Mouse (Mus musculus): Measurements from ENCODE around the gene Pik3cg. TPM values are rescaled to one million over a fixed set of nuclear protein-coding genes. Genes with fewer than 3 reads are reported as not detected.

The Pik3cg gene
- polyA plus RNA-seq, 1 experiment from 2014 or later = 2.6 TPM

DNA sequence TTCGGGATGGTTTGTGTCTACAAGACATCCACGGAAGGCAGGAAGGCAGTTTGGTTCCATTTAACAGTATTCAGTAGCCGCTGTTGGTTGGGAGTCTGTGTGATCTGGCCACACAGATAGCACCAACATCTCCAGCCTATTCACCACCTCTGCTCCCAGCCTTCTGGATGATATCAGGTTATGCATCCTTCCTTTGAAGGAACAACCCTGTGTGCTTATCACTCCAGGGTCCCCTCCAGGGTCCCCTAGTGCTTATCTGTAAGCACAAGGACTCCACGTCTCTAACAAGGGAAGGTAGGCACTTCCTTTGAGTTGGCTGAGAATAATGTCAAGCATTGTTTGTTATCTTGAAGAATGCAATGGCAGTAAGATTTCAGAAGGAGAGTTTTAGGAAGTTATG is 65.3 kb downstream of the Pik3cg start:
- Histone ChIP-seq H3K9ac (ENCODE audit: low read depth, low read length) (no peak overlapping the region), H3K27ac (ENCODE audit: low read depth, low read length) (no peak overlapping the region), H3K4me2 (replicated peaks; ENCODE audit: low read depth, low read length) (no peak overlapping the region), H3K36me3 (ENCODE audit: control insufficient read depth, insufficient read depth, low read length) (no peaks in the 10 kb centered on the region), H3K27me3 (ENCODE audit: control insufficient read depth, insufficient read depth, low read length) (no peaks in the 10 kb centered on the region), H3K9me3 (ENCODE audit: control insufficient read depth, low read length) (no peaks in the 10 kb centered on the region), H3K4me1 (ENCODE audit: control insufficient read depth, insufficient read depth, low read length) (0 out of 2 replicates have a peak, but pooled peaks cover 2% of the 10 kb centered on the region), H3K4me3 (ENCODE audit: low read length) (no peak overlapping the region)
- WGBS = 70% methylated on average over 4 of the region's 4 CpGs
- no peak for ATAC-seq (ENCODE audit: low FRiP score, low TSS enrichment)

DNA sequence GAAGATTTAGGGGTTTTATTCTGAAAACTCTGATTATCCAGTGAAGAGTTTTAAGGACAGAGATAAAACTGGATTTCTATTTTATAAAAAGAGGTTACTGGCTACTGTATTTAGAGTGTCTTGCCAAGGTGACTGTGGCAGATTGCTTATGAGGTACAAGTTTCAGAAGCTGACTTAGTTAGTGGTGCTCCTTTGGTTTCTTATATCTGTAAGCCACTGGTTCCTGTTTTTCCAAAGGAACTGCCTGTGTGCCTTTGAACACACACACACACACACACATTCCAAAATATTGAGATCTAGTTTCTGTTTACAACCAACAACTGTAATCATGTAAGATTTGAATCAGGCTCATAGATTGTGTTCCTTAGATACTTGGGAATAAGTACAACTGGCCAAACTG is 66.7 kb downstream of the Pik3cg start:
- no peak overlapping the region for H3K9ac ChIP-seq (ENCODE audit: low read depth, low read length)
- no peak overlapping the region for H3K27ac ChIP-seq (ENCODE audit: low read depth, low read length)
- no peak overlapping the region for H3K4me2 ChIP-seq (replicated peaks; ENCODE audit: low read depth, low read length)
- no peak overlapping the region for H3K4me3 ChIP-seq (ENCODE audit: low read length)
- no peaks in the 10 kb centered on the region for H3K9me3 ChIP-seq (ENCODE audit: control insufficient read depth, low read length)
- H3K27me3 ChIP-seq (ENCODE audit: control insufficient read depth, insufficient read depth, low read length) = no peaks in the 10 kb centered on the region
- 0 out of 2 replicates have a peak, but pooled peaks cover 2% of the 10 kb centered on the region for H3K4me1 ChIP-seq (ENCODE audit: control insufficient read depth, insufficient read depth, low read length)
- no peaks in the 10 kb centered on the region for H3K36me3 ChIP-seq (ENCODE audit: control insufficient read depth, insufficient read depth, low read length)
- no peak for ATAC-seq (ENCODE audit: low FRiP score, low TSS enrichment)

DNA sequence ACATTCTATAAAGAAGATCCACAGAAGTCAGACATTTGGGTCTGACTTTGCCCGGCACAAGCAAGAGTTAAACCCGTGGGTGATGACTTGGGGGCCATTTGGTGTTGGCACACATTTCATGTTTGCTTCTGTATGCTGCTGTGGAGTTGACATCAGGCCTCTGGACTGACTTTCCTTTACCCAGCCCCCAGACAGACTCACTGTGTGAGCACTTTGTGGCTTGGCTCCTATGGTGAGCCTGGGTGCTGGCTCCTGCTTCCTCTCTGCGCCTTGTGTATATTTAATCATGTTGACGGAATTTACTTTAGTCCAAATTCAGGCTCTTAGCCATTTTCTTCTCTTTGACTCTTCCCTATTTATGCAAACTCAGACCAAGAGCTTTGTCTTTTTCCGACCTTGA is 69.6 kb downstream of the Pik3cg start:
- 78% methylated on average over 5 of the region's 5 CpGs for WGBS
- Histone ChIP-seq H3K36me3 (ENCODE audit: control insufficient read depth, insufficient read depth, low read length) (no peaks in the 10 kb centered on the region), H3K27me3 (ENCODE audit: control insufficient read depth, insufficient read depth, low read length) (no peaks in the 10 kb centered on the region), H3K4me3 (ENCODE audit: low read length) (no peak overlapping the region), H3K4me1 (ENCODE audit: control insufficient read depth, insufficient read depth, low read length) (0 out of 2 replicates have a peak, but pooled peaks cover 2% of the 10 kb centered on the region), H3K9me3 (ENCODE audit: control insufficient read depth, low read length) (no peaks in the 10 kb centered on the region), H3K27ac (ENCODE audit: low read depth, low read length) (no peak overlapping the region), H3K4me2 (replicated peaks; ENCODE audit: low read depth, low read length) (no peak overlapping the region), H3K9ac (ENCODE audit: low read depth, low read length) (no peak overlapping the region)
- ATAC-seq (ENCODE audit: low FRiP score, low TSS enrichment) = no peak

DNA sequence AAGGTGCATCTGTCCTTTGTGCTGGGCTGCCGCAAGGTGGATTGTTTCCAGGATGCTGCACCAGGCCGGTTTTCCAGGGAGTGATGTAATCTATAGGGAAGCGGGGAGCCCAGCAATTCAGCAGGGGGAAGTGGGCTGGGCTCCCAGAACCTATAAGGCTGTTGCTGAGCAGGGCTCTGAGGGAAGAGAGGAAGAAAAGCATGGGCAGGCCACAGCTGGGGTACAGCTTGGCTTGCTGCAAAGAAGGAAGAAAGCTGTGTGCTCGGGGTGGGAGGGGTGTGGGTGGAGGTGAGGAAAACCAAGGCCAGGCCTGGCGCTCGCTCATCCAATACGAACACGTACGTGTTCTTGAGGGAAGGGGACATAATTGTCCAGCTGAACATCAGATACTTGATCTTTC is 70.1 kb downstream of the Pik3cg start:
- no peak for ATAC-seq (ENCODE audit: low FRiP score, low TSS enrichment)
- no peaks in the 10 kb centered on the region for H3K36me3 ChIP-seq (ENCODE audit: control insufficient read depth, insufficient read depth, low read length)
- H3K27ac ChIP-seq (ENCODE audit: low read depth, low read length) = no peak overlapping the region
- H3K4me2 ChIP-seq (replicated peaks; ENCODE audit: low read depth, low read length) = no peak overlapping the region
- no peaks in the 10 kb centered on the region for H3K9me3 ChIP-seq (ENCODE audit: control insufficient read depth, low read length)
- 0 out of 2 replicates have a peak, but pooled peaks cover 2% of the 10 kb centered on the region for H3K4me1 ChIP-seq (ENCODE audit: control insufficient read depth, insufficient read depth, low read length)
- no peak overlapping the region for H3K4me3 ChIP-seq (ENCODE audit: low read length)
- H3K9ac ChIP-seq (ENCODE audit: low read depth, low read length) = no peak overlapping the region
- WGBS = 66% methylated on average over 9 of the region's 9 CpGs
- no peaks in the 10 kb centered on the region for H3K27me3 ChIP-seq (ENCODE audit: control insufficient read depth, insufficient read depth, low read length)

DNA sequence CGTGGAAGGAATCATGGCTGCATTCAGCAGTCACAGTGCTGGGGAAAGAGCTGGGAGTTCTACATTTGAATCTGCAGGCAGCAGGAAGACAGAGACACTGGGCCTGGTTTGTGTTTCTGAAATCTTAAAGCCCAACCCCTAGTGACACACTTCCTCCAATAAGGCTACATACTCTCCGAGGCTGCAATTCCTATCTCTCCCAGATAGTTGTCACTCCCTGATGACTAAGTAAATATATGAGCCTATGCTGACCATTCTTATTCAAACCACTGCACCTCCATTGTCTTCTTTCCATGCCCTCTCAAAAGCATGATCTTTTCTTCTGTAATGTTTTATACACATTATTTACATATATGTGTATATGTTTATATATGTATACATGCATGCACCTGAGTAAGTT is 70.9 kb downstream of the Pik3cg start:
- ATAC-seq (ENCODE audit: low FRiP score, low TSS enrichment) = no peak
- H3K36me3 ChIP-seq (ENCODE audit: control insufficient read depth, insufficient read depth, low read length) = no peaks in the 10 kb centered on the region
- WGBS = 77% methylated on average over 2 of the region's 2 CpGs
- H3K27me3 ChIP-seq (ENCODE audit: control insufficient read depth, insufficient read depth, low read length) = no peaks in the 10 kb centered on the region
- H3K9me3 ChIP-seq (ENCODE audit: control insufficient read depth, low read length) = no peaks in the 10 kb centered on the region
- no peak overlapping the region for H3K27ac ChIP-seq (ENCODE audit: low read depth, low read length)
- no peak overlapping the region for H3K4me2 ChIP-seq (replicated peaks; ENCODE audit: low read depth, low read length)
- 0 out of 2 replicates have a peak, but pooled peaks cover 2% of the 10 kb centered on the region for H3K4me1 ChIP-seq (ENCODE audit: control insufficient read depth, insufficient read depth, low read length)
- no peak overlapping the region for H3K9ac ChIP-seq (ENCODE audit: low read depth, low read length)
- no peak overlapping the region for H3K4me3 ChIP-seq (ENCODE audit: low read length)

DNA sequence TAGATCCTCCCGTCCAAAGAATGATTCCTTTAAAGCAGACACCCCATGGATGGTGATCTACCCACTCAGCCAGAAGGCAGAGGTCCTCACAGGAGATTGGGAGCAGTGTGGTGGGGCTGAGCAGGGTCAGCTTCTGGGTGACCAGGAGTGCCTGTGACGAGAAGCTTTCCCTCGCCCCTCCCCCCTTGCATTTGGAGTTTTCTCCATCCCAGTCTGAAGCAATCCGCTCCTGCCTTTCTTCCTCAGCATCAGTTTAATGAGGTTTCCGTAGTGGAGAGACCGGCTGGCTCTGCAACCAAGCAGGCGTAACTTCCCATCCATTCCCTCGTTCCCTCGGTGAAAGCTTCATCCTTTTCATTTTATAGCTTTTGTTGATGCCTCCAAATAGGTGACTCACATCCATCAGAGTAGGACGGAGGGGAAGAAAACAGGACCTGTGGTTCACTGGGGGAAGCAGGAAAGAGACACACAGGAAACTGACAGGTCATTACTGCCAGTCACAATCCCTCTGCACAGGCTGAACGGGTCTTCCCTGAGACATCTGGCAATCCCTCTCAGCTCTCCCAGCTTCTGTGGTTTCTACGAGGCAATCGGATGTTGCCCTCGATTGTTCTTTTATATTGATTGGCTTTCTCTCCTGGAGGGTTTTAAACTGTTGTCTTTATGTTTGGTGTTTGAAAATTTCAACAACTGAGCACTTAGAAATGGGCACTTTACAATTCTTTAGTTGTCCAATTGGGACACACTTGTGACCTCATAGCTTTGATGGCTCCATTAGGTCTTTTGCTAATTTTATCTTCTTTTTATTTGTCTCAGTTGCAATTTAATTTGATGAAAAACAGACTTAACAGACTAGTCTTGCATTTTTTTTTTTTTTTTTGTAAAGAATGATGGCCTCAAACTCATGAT is 80.6 kb downstream of the Pik3cg start:
- Histone ChIP-seq H3K27ac (ENCODE audit: low read depth, low read length) (no peak overlapping the region), H3K9ac (ENCODE audit: low read depth, low read length) (no peak overlapping the region), H3K4me1 (ENCODE audit: control insufficient read depth, insufficient read depth, low read length) (no peaks in the 10 kb centered on the region), H3K4me2 (replicated peaks; ENCODE audit: low read depth, low read length) (peak overlapping the region; percentile 26), H3K4me3 (ENCODE audit: low read length) (no peak overlapping the region), H3K9me3 (ENCODE audit: control insufficient read depth, low read length) (no peaks in the 10 kb centered on the region), H3K36me3 (ENCODE audit: control insufficient read depth, insufficient read depth, low read length) (no peaks in the 10 kb centered on the region), H3K27me3 (ENCODE audit: control insufficient read depth, insufficient read depth, low read length) (no peaks in the 10 kb centered on the region)
- 16% methylated on average over 14 of the region's 14 CpGs for WGBS
- ATAC-seq (ENCODE audit: low FRiP score, low TSS enrichment) = no peak

DNA sequence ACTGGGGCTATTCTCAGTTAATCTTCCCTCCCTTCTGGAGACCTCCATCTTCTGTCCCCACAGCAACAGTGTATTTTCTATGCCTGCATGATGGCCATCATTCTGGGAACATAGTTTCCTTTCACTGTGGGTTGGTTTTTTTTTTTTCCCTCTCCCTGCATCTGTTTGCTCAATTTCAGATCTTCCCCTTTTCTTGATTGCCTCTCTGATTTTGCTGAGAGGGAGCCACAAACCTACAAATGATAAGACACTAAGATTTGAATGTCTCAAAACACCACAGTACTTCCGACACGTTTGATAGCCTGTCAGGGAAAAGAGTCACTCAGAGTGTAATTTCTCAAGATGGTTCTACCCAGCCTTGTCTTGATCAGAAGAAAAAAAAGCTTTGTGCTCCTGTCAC is 81.3 kb downstream of the Pik3cg start:
- H3K4me1 ChIP-seq (ENCODE audit: control insufficient read depth, insufficient read depth, low read length) = no peaks in the 10 kb centered on the region
- no peak overlapping the region for H3K4me3 ChIP-seq (ENCODE audit: low read length)
- no peaks in the 10 kb centered on the region for H3K36me3 ChIP-seq (ENCODE audit: control insufficient read depth, insufficient read depth, low read length)
- WGBS = 46% methylated on average over 2 of the region's 2 CpGs
- H3K27ac ChIP-seq (ENCODE audit: low read depth, low read length) = no peak overlapping the region
- H3K9ac ChIP-seq (ENCODE audit: low read depth, low read length) = no peak overlapping the region
- no peak overlapping the region for H3K4me2 ChIP-seq (replicated peaks; ENCODE audit: low read depth, low read length)
- ATAC-seq (ENCODE audit: low FRiP score, low TSS enrichment) = no peak
- no peaks in the 10 kb centered on the region for H3K9me3 ChIP-seq (ENCODE audit: control insufficient read depth, low read length)
- H3K27me3 ChIP-seq (ENCODE audit: control insufficient read depth, insufficient read depth, low read length) = no peaks in the 10 kb centered on the region

DNA sequence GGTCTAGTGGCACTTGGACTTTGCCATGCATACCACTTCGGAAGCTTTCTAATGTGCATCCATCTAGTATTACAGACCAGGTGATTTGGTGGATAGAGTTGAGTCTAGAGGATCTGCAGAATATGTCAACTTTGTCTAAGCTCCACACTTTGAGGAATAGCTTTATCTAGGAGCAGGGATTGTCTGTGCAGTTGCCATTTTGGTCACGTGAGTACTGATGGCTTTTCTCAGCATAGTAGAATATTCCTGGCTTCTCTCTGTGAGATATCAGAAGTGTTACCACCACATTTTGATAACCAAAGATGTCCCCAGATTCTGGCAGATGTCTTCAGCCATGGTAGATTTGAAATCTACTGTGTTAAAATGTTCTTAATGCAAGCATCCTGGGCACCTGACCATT is 84.0 kb downstream of the Pik3cg start:
- H3K27ac ChIP-seq (ENCODE audit: low read depth, low read length) = no peak overlapping the region
- no peak for ATAC-seq (ENCODE audit: low FRiP score, low TSS enrichment)
- H3K9me3 ChIP-seq (ENCODE audit: control insufficient read depth, low read length) = no peaks in the 10 kb centered on the region
- no peaks in the 10 kb centered on the region for H3K36me3 ChIP-seq (ENCODE audit: control insufficient read depth, insufficient read depth, low read length)
- H3K9ac ChIP-seq (ENCODE audit: low read depth, low read length) = no peak overlapping the region
- 93% methylated on average over 2 of the region's 2 CpGs for WGBS
- H3K27me3 ChIP-seq (ENCODE audit: control insufficient read depth, insufficient read depth, low read length) = no peaks in the 10 kb centered on the region
- no peak overlapping the region for H3K4me2 ChIP-seq (replicated peaks; ENCODE audit: low read depth, low read length)
- H3K4me3 ChIP-seq (ENCODE audit: low read length) = no peak overlapping the region
- H3K4me1 ChIP-seq (ENCODE audit: control insufficient read depth, insufficient read depth, low read length) = no peaks in the 10 kb centered on the region

DNA sequence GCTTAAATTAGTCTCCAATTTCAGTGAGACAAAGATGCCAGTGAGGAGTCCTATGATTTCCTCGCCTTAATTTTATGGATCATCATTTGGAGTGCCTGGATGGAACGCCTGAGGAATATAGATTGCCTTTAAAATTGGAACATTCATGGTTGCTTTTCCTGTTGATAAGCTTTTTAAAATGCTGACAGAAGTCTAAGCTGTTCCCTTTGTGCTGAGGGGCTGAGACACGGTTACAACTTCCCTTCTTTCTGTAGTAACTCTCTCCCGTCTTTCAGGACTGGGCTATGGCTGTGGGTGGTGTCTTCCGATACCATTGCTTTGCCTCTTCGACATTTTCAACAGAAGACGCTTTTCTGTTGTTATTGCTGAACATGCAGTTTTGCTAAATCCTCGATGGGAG is 84.4 kb downstream of the Pik3cg start:
- no peak overlapping the region for H3K4me2 ChIP-seq (replicated peaks; ENCODE audit: low read depth, low read length)
- H3K4me3 ChIP-seq (ENCODE audit: low read length) = no peak overlapping the region
- H3K4me1 ChIP-seq (ENCODE audit: control insufficient read depth, insufficient read depth, low read length) = no peaks in the 10 kb centered on the region
- no peaks in the 10 kb centered on the region for H3K27me3 ChIP-seq (ENCODE audit: control insufficient read depth, insufficient read depth, low read length)
- no peak overlapping the region for H3K27ac ChIP-seq (ENCODE audit: low read depth, low read length)
- H3K9ac ChIP-seq (ENCODE audit: low read depth, low read length) = no peak overlapping the region
- ATAC-seq (ENCODE audit: low FRiP score, low TSS enrichment) = no peak
- H3K36me3 ChIP-seq (ENCODE audit: control insufficient read depth, insufficient read depth, low read length) = no peaks in the 10 kb centered on the region
- WGBS = 88% methylated on average over 8 of the region's 8 CpGs
- H3K9me3 ChIP-seq (ENCODE audit: control insufficient read depth, low read length) = no peaks in the 10 kb centered on the region
